Mouse (Mus musculus): ENCODE measurements around the gene Sfxn4.

- TF ChIP-seq CHD2 (IDR thresholded peaks at IDR 0.05; ENCODE audit: low read depth, low read length): no peak
- no peak for TF ChIP-seq MAFK (IDR thresholded peaks at IDR 0.05; ENCODE audit: insufficient read depth, low read depth, low read length)
Measured at GRCm38 (mm10) chr19:60895251-60895880, 34.1 kb upstream of the Sfxn4 start.

Measured in ES-E14 (cell line).